Mouse (Mus musculus): Measurements from ENCODE around the gene Lcn4.

Lcn4 gene

GRCm38 (mm10) chr2:26622984-26623383 is 48.1 kb downstream of the Lcn4 start:
- Histone ChIP-seq H3K36me3 (ENCODE audit: control insufficient read depth, insufficient read depth, low read length, poor library complexity, severe bottlenecking) (no peaks in the 10 kb centered on the region), H3K27me3 (ENCODE audit: control insufficient read depth, insufficient read depth, low read length, poor library complexity, severe bottlenecking) (no peaks in the 10 kb centered on the region)
- no peak for DNase-seq (ENCODE audit: low read depth, low spot score)

GRCm38 (mm10) chr2:26621246-26621645 is 49.8 kb downstream of the Lcn4 start:
- no peaks in the 10 kb centered on the region for H3K36me3 ChIP-seq (ENCODE audit: control insufficient read depth, insufficient read depth, low read length, poor library complexity, severe bottlenecking)
- H3K27me3 ChIP-seq (ENCODE audit: control insufficient read depth, insufficient read depth, low read length, poor library complexity, severe bottlenecking), result no peaks in the 10 kb centered on the region
- no peak for DNase-seq (ENCODE audit: low read depth, low spot score)

GRCm38 (mm10) chr2:26617928-26618327 is 53.2 kb downstream of the Lcn4 start:
- no peaks in the 10 kb centered on the region for H3K27me3 ChIP-seq (ENCODE audit: control insufficient read depth, insufficient read depth, low read length, poor library complexity, severe bottlenecking)
- H3K36me3 ChIP-seq (ENCODE audit: control insufficient read depth, insufficient read depth, low read length, poor library complexity, severe bottlenecking), result no peaks in the 10 kb centered on the region
- DNase-seq (ENCODE audit: low read depth, low spot score), result no peak
